Mouse (Mus musculus) C2C12 (cell line): ENCODE results near the gene Dpysl5.

Source experiments
- CTCF ChIP-seq: IDR thresholded peaks from one replicate; pipeline ENCODE4 v1.5.1; 2011; ENCODE audit not compliant: control insufficient read depth, insufficient read depth, insufficient read length
- FOSL1 ChIP-seq: IDR thresholded peaks from one replicate; pipeline ENCODE4 v1.8.0; 2011; ENCODE audit warnings: mild to moderate bottlenecking, low read length; ENCODE audit not compliant: poor library complexity, insufficient read depth, severe bottlenecking
- MYOG ChIP-seq: IDR thresholded peaks from one replicate; pipeline ENCODE4 v1.6.1; 2011; ENCODE audit not compliant: control insufficient read depth, insufficient read length; ENCODE audit errors: extremely low read depth
- USF1 ChIP-seq: IDR thresholded peaks from one replicate; pipeline ENCODE4 v1.6.1; 2011; ENCODE audit warnings: low read depth, mild to moderate bottlenecking, control low read depth, moderate library complexity

- TF ChIP-seq USF1 (no peak), MYOG (no peak), CTCF (no peak), FOSL1 (no peak)
Measured at GRCm38 (mm10) chr5:30700361-30701000, 10.9 kb upstream of the Dpysl5 start.
